Mouse (Mus musculus): ENCODE measurements around the gene Tcl1b4. TPM values are rescaled to one million over a fixed set of nuclear protein-coding genes. Genes with fewer than 3 reads are reported as not detected.

Tcl1b4 gene
- polyA plus RNA-seq, 1 experiment from 2014 or later: not detected

Other genes starting within 250 kb of the Tcl1b4 start
- gene Syne3, start 192.1 kb upstream of the Tcl1b4 start, polyA plus RNA-seq (2015; fragmentation: Nextera tagmentation; extraction: Ambion mirVana): 1.3 and 1.6 TPM in 2 replicates
- 149 and 158 TPM in 2 replicates for gene Glrx5, start 169.3 kb upstream of the Tcl1b4 start, polyA plus RNA-seq (2015; fragmentation: Nextera tagmentation; extraction: Ambion mirVana)
- not detected in 2 replicates for gene Tcl1b2, start 55.9 kb upstream of the Tcl1b4 start, polyA plus RNA-seq (2015; fragmentation: Nextera tagmentation; extraction: Ambion mirVana)
- gene Tcl1b1, start 42.3 kb upstream of the Tcl1b4 start, polyA plus RNA-seq (2015; fragmentation: Nextera tagmentation; extraction: Ambion mirVana): not detected in 2 replicates
- gene Tcl1b5, start 25.6 kb upstream of the Tcl1b4 start, polyA plus RNA-seq (2015; fragmentation: Nextera tagmentation; extraction: Ambion mirVana): not detected in 2 replicates
- not detected in 2 replicates for gene Tcl1b3, start 10.9 kb upstream of the Tcl1b4 start, polyA plus RNA-seq (2015; fragmentation: Nextera tagmentation; extraction: Ambion mirVana)
- gene Tcl1, start 20.8 kb downstream of the Tcl1b4 start, polyA plus RNA-seq (2015; fragmentation: Nextera tagmentation; extraction: Ambion mirVana): not detected in 2 replicates
- gene Tunar, start 131.9 kb downstream of the Tcl1b4 start, polyA plus RNA-seq (2015; fragmentation: Nextera tagmentation; extraction: Ambion mirVana): 0.18 and 0.25 TPM in 2 replicates

Data from embryonic facial prominence, embryonic 13.5 days (tissue).